Mouse (Mus musculus): ENCODE measurements around the gene Slc16a7. TPM values are rescaled to one million over a fixed set of nuclear protein-coding genes. Genes with fewer than 3 reads are reported as not detected.

The Slc16a7 gene
- total and polyA plus RNA-seq, 2 experiments from 2014 or later = 3.3 to 9.2 TPM

DNA sequence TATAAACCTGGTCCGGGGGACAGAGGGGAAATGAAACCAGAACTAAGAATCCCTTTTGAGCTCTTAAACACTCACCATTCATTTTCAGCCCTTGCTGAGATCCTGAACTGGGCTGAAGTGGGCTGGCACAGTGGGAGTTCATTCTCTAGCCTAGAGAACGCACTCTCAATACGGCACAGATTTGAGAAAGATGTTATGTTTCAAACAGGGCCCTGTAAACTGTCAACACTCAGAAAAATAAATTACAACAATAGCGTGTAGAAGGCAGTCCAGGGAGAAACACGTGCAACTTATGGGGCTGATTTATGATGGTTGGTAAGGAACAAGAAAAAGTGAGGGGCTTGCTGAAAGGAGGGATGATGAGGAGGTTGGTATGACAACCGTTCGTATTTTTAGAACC is 115.5 kb downstream of the Slc16a7 start:
- H3K9ac ChIP-seq (replicated peaks; ENCODE audit: low read depth, low read length) = no peak overlapping the region
- no peaks in the 10 kb centered on the region for H3K4me1 ChIP-seq (ENCODE audit: control insufficient read depth, insufficient read depth)
- H3K36me3 ChIP-seq (replicated peaks; ENCODE audit: control insufficient read depth, insufficient read depth, low read length) = no peaks in the 10 kb centered on the region
- ATAC-seq (ENCODE audit: insufficient read depth, low read depth) (no peak), DNase-seq (ENCODE audit: low spot score) (no peak)
- H3K9me3 ChIP-seq (replicated peaks; ENCODE audit: control insufficient read depth, low read length) = no peaks in the 10 kb centered on the region
- H3K27me3 ChIP-seq (ENCODE audit: control insufficient read depth, insufficient read depth, low read length) = no peaks in the 10 kb centered on the region
- TF ChIP-seq CTCF (IDR thresholded peaks at IDR 0.05; ENCODE audit: low read depth) = no peak
- no peak for TF ChIP-seq EP300 (IDR thresholded peaks at IDR 0.05; ENCODE audit: low read depth)
- 77% methylated on average over 7 of the region's 7 CpGs for WGBS
- H3K4me3 ChIP-seq (ENCODE audit: low read depth, low read length) = no peak overlapping the region
- no peak overlapping the region for H3K27ac ChIP-seq (ENCODE audit: low read depth)
- H3K4me2 ChIP-seq (ENCODE audit: low read depth, low read length) = no peak overlapping the region

DNA sequence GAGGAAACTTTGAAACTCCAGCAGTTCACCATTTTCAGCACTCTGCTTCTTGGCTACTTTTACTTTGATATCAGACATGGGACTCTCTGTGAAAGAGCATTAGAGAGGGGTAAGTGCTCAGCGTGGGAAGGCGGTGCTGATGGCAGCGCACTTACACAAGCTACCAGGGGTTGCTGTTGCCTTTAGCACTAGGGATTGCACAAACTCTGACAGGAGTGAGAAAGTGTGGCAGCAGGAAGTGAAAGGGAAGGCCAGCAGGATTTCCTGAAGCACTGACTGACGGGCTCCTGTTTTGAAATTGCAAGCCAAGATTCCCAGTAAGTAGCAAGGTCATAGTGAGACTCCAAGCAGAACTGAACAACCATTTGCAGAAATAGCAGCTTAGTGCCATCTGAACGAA is 117.8 kb downstream of the Slc16a7 start:
- 66% methylated on average over 5 of the region's 5 CpGs for WGBS
- Histone ChIP-seq H3K9ac (replicated peaks; ENCODE audit: low read depth, low read length) (no peak overlapping the region), H3K4me1 (ENCODE audit: control insufficient read depth, insufficient read depth) (0 out of 2 replicates have a peak, but pooled peaks cover 1% of the 10 kb centered on the region), H3K27me3 (ENCODE audit: control insufficient read depth, insufficient read depth, low read length) (no peaks in the 10 kb centered on the region), H3K4me2 (ENCODE audit: low read depth, low read length) (no peak overlapping the region), H3K36me3 (replicated peaks; ENCODE audit: control insufficient read depth, insufficient read depth, low read length) (no peaks in the 10 kb centered on the region), H3K4me3 (ENCODE audit: low read depth, low read length) (no peak overlapping the region), H3K27ac (ENCODE audit: low read depth) (no peak overlapping the region), H3K9me3 (replicated peaks; ENCODE audit: control insufficient read depth, low read length) (no peaks in the 10 kb centered on the region)
- DNase-seq (ENCODE audit: low spot score) = no peak
- no peak for TF ChIP-seq CTCF (IDR thresholded peaks at IDR 0.05; ENCODE audit: low read depth)
- TF ChIP-seq EP300 (IDR thresholded peaks at IDR 0.05; ENCODE audit: low read depth) = no peak
- ATAC-seq (ENCODE audit: insufficient read depth, low read depth) = no peak

DNA sequence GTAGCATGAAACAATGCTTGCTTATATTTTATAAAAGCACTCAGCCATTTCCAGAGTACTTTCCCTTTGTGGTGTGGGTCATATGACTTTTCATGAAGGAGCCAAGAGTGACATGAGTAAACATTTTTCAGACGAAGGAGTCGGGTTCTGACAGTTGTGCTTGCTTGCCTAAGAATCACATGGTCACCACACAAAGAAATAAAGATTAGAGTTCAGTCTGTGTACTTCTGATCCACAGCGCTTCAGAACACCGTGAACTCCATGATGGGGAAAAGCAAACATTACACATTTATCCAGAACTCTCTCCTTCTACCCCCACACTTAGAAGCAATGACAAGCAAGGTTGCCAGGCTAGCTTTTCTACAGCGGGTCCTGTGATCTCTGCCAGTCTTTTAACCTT is 119.0 kb downstream of the Slc16a7 start:
- ATAC-seq (ENCODE audit: insufficient read depth, low read depth) (no peak), DNase-seq (ENCODE audit: low spot score) (no peak)
- Histone ChIP-seq H3K9me3 (replicated peaks; ENCODE audit: control insufficient read depth, low read length) (no peaks in the 10 kb centered on the region), H3K9ac (replicated peaks; ENCODE audit: low read depth, low read length) (no peak overlapping the region), H3K27ac (ENCODE audit: low read depth) (no peak overlapping the region), H3K36me3 (replicated peaks; ENCODE audit: control insufficient read depth, insufficient read depth, low read length) (no peaks in the 10 kb centered on the region), H3K4me2 (ENCODE audit: low read depth, low read length) (no peak overlapping the region), H3K27me3 (ENCODE audit: control insufficient read depth, insufficient read depth, low read length) (no peaks in the 10 kb centered on the region), H3K4me3 (ENCODE audit: low read depth, low read length) (no peak overlapping the region), H3K4me1 (ENCODE audit: control insufficient read depth, insufficient read depth) (0 out of 2 replicates have a peak, but pooled peaks cover 13% of the 10 kb centered on the region)
- TF ChIP-seq EP300 (IDR thresholded peaks at IDR 0.05; ENCODE audit: low read depth) (no peak), CTCF (IDR thresholded peaks at IDR 0.05; ENCODE audit: low read depth) (no peak)
- WGBS = 56% methylated on average over 5 of the region's 5 CpGs

DNA sequence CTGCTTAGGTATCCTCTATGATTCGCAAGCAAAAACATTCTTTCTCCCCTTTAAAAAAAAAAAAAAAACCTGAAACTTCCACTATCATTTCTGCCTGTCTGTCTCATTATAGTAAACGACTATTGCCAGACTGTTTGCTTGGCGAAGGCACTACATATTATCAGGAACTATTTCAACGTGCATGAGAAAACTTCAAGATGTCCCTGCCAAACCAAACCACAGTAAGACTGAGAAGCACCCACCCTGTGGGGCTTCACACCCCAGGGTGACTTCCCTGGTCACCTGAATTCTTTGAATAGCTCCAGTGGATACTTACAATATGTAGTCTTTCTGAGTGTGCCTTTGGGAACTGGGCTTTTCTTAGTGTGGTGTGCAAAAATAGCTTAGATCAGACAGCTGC is 122.9 kb downstream of the Slc16a7 start:
- WGBS = 12% methylated on average over 4 of the region's 4 CpGs
- ATAC-seq (ENCODE audit: insufficient read depth, low read depth) (no peak), DNase-seq (ENCODE audit: low spot score) (no peak)
- no peaks in the 10 kb centered on the region for H3K27me3 ChIP-seq (ENCODE audit: control insufficient read depth, insufficient read depth, low read length)
- no peak overlapping the region for H3K4me3 ChIP-seq (ENCODE audit: low read depth, low read length)
- 0 out of 2 replicates have a peak, but pooled peaks cover 13% of the 10 kb centered on the region for H3K4me1 ChIP-seq (ENCODE audit: control insufficient read depth, insufficient read depth)
- H3K4me2 ChIP-seq (ENCODE audit: low read depth, low read length) = peak overlapping the region; percentile 42
- H3K9ac ChIP-seq (replicated peaks; ENCODE audit: low read depth, low read length) = no peak overlapping the region
- no peaks in the 10 kb centered on the region for H3K36me3 ChIP-seq (replicated peaks; ENCODE audit: control insufficient read depth, insufficient read depth, low read length)
- TF ChIP-seq EP300 (IDR thresholded peaks at IDR 0.05; ENCODE audit: low read depth) (no peak), CTCF (IDR thresholded peaks at IDR 0.05; ENCODE audit: low read depth) (no peak)
- H3K27ac ChIP-seq (ENCODE audit: low read depth) = 0 out of 2 replicates have a peak overlapping the region, but pooled peaks have one; percentile 0
- no peaks in the 10 kb centered on the region for H3K9me3 ChIP-seq (replicated peaks; ENCODE audit: control insufficient read depth, low read length)

DNA sequence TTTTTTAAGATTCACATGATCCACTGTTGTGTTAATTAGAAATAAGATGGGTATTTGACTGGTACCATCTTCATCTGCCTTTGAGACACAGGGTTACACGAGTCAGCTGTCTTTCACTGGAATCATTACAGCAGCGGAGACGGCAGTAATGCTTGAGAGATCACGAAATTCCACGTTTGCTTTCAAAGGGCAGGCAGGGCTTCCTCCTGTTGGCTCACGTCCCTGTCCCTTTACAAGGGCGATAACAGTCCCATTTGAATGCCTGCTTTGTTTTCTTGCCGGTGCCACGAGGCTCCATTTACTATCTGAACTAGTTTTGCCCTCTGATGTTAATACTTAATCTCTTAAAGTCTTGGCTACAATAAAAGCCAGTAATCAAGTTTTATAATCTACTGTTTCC is 123.4 kb downstream of the Slc16a7 start:
- H3K9me3 ChIP-seq (replicated peaks; ENCODE audit: control insufficient read depth, low read length) = no peaks in the 10 kb centered on the region
- DNase-seq (ENCODE audit: low spot score) = peak; percentile 34
- H3K9ac ChIP-seq (replicated peaks; ENCODE audit: low read depth, low read length) = no peak overlapping the region
- 0 out of 2 replicates have a peak overlapping the region, but pooled peaks have one; percentile 6 for H3K4me3 ChIP-seq (ENCODE audit: low read depth, low read length)
- no peak for TF ChIP-seq CTCF (IDR thresholded peaks at IDR 0.05; ENCODE audit: low read depth)
- TF ChIP-seq EP300 (IDR thresholded peaks at IDR 0.05; ENCODE audit: low read depth) = no peak
- ATAC-seq (ENCODE audit: insufficient read depth, low read depth) = no peak
- H3K27ac ChIP-seq (ENCODE audit: low read depth) = 0 out of 2 replicates have a peak overlapping the region, but pooled peaks have one; percentile 0
- no peaks in the 10 kb centered on the region for H3K36me3 ChIP-seq (replicated peaks; ENCODE audit: control insufficient read depth, insufficient read depth, low read length)
- peak overlapping the region; percentile 42 for H3K4me2 ChIP-seq (ENCODE audit: low read depth, low read length)
- 0 out of 2 replicates have a peak, but pooled peaks cover 13% of the 10 kb centered on the region for H3K4me1 ChIP-seq (ENCODE audit: control insufficient read depth, insufficient read depth)
- H3K27me3 ChIP-seq (ENCODE audit: control insufficient read depth, insufficient read depth, low read length) = no peaks in the 10 kb centered on the region
- 15% methylated on average over 9 of the region's 9 CpGs for WGBS

DNA sequence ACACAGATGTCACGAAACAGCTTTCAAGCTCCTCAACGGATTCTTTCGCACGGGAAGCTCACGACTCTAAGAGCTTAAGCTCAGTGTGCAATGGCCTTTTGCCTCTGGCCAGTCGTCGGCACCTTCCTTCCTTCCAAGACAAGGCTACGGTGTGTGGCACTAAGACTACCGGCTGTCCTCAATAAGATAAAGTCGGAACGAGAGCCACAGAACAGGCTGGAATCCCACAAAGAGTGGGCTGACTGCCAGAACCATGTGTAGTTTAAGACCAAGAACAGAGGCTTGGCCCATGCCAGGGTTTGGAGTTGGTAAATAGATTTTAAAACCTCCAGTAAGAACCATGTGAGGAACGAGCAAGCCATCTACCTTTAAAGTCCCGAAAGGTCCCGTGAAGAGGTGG is 123.8 kb downstream of the Slc16a7 start:
- H3K27me3 ChIP-seq (ENCODE audit: control insufficient read depth, insufficient read depth, low read length) = no peaks in the 10 kb centered on the region
- no peak overlapping the region for H3K9ac ChIP-seq (replicated peaks; ENCODE audit: low read depth, low read length)
- 0 out of 2 replicates have a peak, but pooled peaks cover 13% of the 10 kb centered on the region for H3K4me1 ChIP-seq (ENCODE audit: control insufficient read depth, insufficient read depth)
- no peak for TF ChIP-seq EP300 (IDR thresholded peaks at IDR 0.05; ENCODE audit: low read depth)
- peak overlapping the region; percentile 42 for H3K4me2 ChIP-seq (ENCODE audit: low read depth, low read length)
- H3K9me3 ChIP-seq (replicated peaks; ENCODE audit: control insufficient read depth, low read length) = no peaks in the 10 kb centered on the region
- H3K4me3 ChIP-seq (ENCODE audit: low read depth, low read length) = no peak overlapping the region
- 38% methylated on average over 14 of the region's 14 CpGs for WGBS
- H3K36me3 ChIP-seq (replicated peaks; ENCODE audit: control insufficient read depth, insufficient read depth, low read length) = no peaks in the 10 kb centered on the region
- DNase-seq (ENCODE audit: low spot score) (no peak), ATAC-seq (ENCODE audit: insufficient read depth, low read depth) (no peak; the same call in 1 of the 2 replicates)
- no peak overlapping the region for H3K27ac ChIP-seq (ENCODE audit: low read depth)
